Comparison of ENCODE assay signal across 12 mouse cellular contexts in the genomic region with DNA sequence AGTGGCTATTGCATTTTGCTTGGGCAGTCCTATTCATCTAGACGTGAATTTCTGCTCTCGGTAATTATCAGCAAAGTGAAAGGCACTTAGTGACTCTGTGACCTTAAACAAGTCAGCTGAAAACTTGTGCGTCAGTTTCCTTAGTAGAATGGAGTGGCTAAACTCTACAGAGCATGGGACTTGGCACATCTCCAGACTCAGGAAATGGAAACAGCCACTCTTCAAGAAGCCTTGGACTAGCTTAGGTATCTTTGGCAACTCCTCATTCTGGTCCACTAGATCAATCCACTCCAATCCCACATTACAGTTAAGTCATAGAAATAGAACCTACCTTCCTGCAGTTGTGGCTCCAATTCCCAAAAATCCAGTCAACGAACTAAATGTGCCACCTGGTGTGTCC. TPM values are rescaled to one million over a fixed set of nuclear protein-coding genes. Genes with fewer than 3 reads are reported as not detected.
DNase-seq lines count a peak whose midpoint lies in the region; ATAC-seq and TF ChIP-seq lines count a peak whose summit lies in the region.
"Had no signal": no experiment of that assay in that cellular context is flagged by ENCODE, and none has a peak within 500 bp of the region (broad histone marks: within the 10 kb centered on the region; RNA-seq: fewer than 3 reads in every experiment).

No protein-coding gene starts in this region.

- TF ChIP-seq CTCF in liver, adult 2 months (IDR thresholded peaks at IDR 0.05; ENCODE audit: low read depth, low read length) = no peak
- no peak for TF ChIP-seq CTCF in stomach, postnatal 0 days (IDR thresholded peaks at IDR 0.05; ENCODE audit: low read depth)
- TF ChIP-seq CTCF in thymus, adult 2 months (IDR thresholded peaks at IDR 0.05; ENCODE audit: borderline replicate concordance, control insufficient read depth, extremely low read depth, insufficient read depth, low read length, poor library complexity) = no peak

- H3K4me3 ChIP-seq in liver, adult 2 months (ENCODE audit: insufficient read depth, low read depth, low read length) = peak overlapping the region; percentile 20
- no peak overlapping the region for H3K4me3 ChIP-seq in liver, embryonic 11.5 days (ENCODE audit: low read depth, low read length)
- H3K4me3 ChIP-seq in heart, embryonic 16.5 days (ENCODE audit: low read length) = 0 out of 2 replicates have a peak overlapping the region, but pooled peaks have one; percentile 11
- H3K4me3 ChIP-seq in stomach, postnatal 0 days (ENCODE audit: low read depth, low read length) = no peak overlapping the region
- no peak overlapping the region for H3K4me3 ChIP-seq in thymus, adult 2 months (ENCODE audit: control insufficient read depth, insufficient read depth, low read length)
- H3K4me3 ChIP-seq: midbrain, embryonic 12.5 days had no signal

- no peak overlapping the region for H3K9ac ChIP-seq in liver, adult 2 months (ENCODE audit: low read depth, low read length)
- H3K9ac ChIP-seq in liver, embryonic 11.5 days (ENCODE audit: low read depth, low read length) = no peak overlapping the region
- H3K9ac ChIP-seq in heart, embryonic 16.5 days (ENCODE audit: low read length) = no peak overlapping the region
- H3K9ac ChIP-seq in stomach, postnatal 0 days (ENCODE audit: low read length) = no peak overlapping the region
- H3K9ac ChIP-seq: midbrain, embryonic 12.5 days had no signal

- no peak for TF ChIP-seq EP300 in stomach, postnatal 0 days (optimal IDR thresholded peaks at IDR 0.05)

- no peaks in the 10 kb centered on the region for H3K27me3 ChIP-seq in liver, adult 2 months (ENCODE audit: control insufficient read depth, insufficient read depth, low read length)
- H3K27me3 ChIP-seq in liver, embryonic 11.5 days (replicated peaks; ENCODE audit: control insufficient read depth, insufficient read depth, low read length) = no peaks in the 10 kb centered on the region
- H3K27me3 ChIP-seq in heart, embryonic 16.5 days (ENCODE audit: control insufficient read depth, insufficient read depth, low read length) = no peaks in the 10 kb centered on the region
- H3K27me3 ChIP-seq in stomach, postnatal 0 days (ENCODE audit: control insufficient read depth, insufficient read depth, low read length) = no peaks in the 10 kb centered on the region
- H3K27me3 ChIP-seq in thymus, adult 2 months (ENCODE audit: control insufficient read depth, insufficient read depth, low read length) = no peaks in the 10 kb centered on the region
- H3K27me3 ChIP-seq: midbrain, embryonic 12.5 days had no signal

- no peak for TF ChIP-seq POLR2A in liver, adult 2 months (IDR thresholded peaks at IDR 0.05; ENCODE audit: extremely low read depth, insufficient read depth, low read length)
- TF ChIP-seq POLR2A in thymus, adult 2 months (IDR thresholded peaks at IDR 0.05; ENCODE audit: control insufficient read depth, extremely low read depth, insufficient read depth, low read length, poor library complexity) = no peak

- 0 out of 2 replicates have a peak, but pooled peaks cover under 1% of the 10 kb centered on the region for H3K36me3 ChIP-seq in liver, adult 2 months (ENCODE audit: control insufficient read depth, insufficient read depth, low read length)
- 0 out of 2 replicates have a peak, but pooled peaks cover 2% of the 10 kb centered on the region for H3K36me3 ChIP-seq in liver, embryonic 11.5 days (ENCODE audit: control insufficient read depth, insufficient read depth, low read length)
- H3K36me3 ChIP-seq in heart, embryonic 16.5 days (ENCODE audit: control insufficient read depth, insufficient read depth) = peaks cover 3% of the 10 kb centered on the region; the same call in 1 of the 2 replicates
- H3K36me3 ChIP-seq in stomach, postnatal 0 days (ENCODE audit: control insufficient read depth, insufficient read depth, low read length) = no peaks in the 10 kb centered on the region
- H3K36me3 ChIP-seq in thymus, adult 2 months (ENCODE audit: control insufficient read depth, insufficient read depth, low read length) = no peaks in the 10 kb centered on the region

- no peak overlapping the region for H3K4me2 ChIP-seq in liver, embryonic 11.5 days
- H3K4me2 ChIP-seq in heart, embryonic 16.5 days (ENCODE audit: low read depth, low read length) = peak overlapping the region; percentile 29
- no peak overlapping the region for H3K4me2 ChIP-seq in stomach, postnatal 0 days (replicated peaks; ENCODE audit: low read depth)
- H3K4me2 ChIP-seq: midbrain, embryonic 12.5 days had no signal

- peak; percentile 40 for DNase-seq in liver, adult 2 months (ENCODE audit: extremely low read depth, low read depth, low spot score)
- DNase-seq in liver, embryonic 11.5 days (ENCODE audit: low spot score) = no peak
- peak; percentile 76 to 85 for DNase-seq in kidney, postnatal 36 days
- no peak for DNase-seq in stomach, postnatal 0 days (ENCODE audit: low spot score)
- no peak for DNase-seq in thymus, adult 2 months
- DNase-seq: cerebellum, adult 11 months; right cerebral cortex, adult 18-20 months had no signal

- ATAC-seq in liver, embryonic 11.5 days (replicated peaks; ENCODE audit: low FRiP score) = no peak
- ATAC-seq in heart, embryonic 16.5 days (replicated peaks; ENCODE audit: extremely low read depth, insufficient read depth, low FRiP score) = 0 out of 2 replicates have a peak, but pooled peaks have one; percentile 46
- ATAC-seq in stomach, postnatal 0 days (ENCODE audit: low FRiP score, low TSS enrichment) = peak; percentile 56
- no peak for ATAC-seq in monocyte, adult 5-6 weeks (replicated peaks; ENCODE audit: insufficient number of reproducible peaks, low FRiP score, low TSS enrichment, poor library complexity, severe bottlenecking)

- peaks cover 40% of the 10 kb centered on the region; the same call in 1 of the 2 replicates for H3K79me2 ChIP-seq in liver, adult 2 months (ENCODE audit: control insufficient read depth, insufficient read depth, low read length)

- 61% methylated on average over 4 of the region's 4 CpGs for WGBS in liver, adult 2 months
- 70% methylated on average over 4 of the region's 4 CpGs for WGBS in liver, embryonic 11.5 days
- WGBS in heart, embryonic 16.5 days = 25% methylated on average over 4 of the region's 4 CpGs
- 35% methylated on average over 4 of the region's 4 CpGs for WGBS in stomach, postnatal 0 days
- 89% methylated on average over 4 of the region's 4 CpGs for WGBS in thymus, adult 2 months

- no peaks in the 10 kb centered on the region for H3K9me3 ChIP-seq in liver, embryonic 11.5 days (ENCODE audit: control insufficient read depth, low read length)
- no peaks in the 10 kb centered on the region for H3K9me3 ChIP-seq in heart, embryonic 16.5 days (replicated peaks; ENCODE audit: control insufficient read depth, low read length)
- H3K9me3 ChIP-seq in stomach, postnatal 0 days (ENCODE audit: control insufficient read depth, low read length) = no peaks in the 10 kb centered on the region
- H3K9me3 ChIP-seq: midbrain, embryonic 12.5 days had no signal

- peaks cover 15% of the 10 kb centered on the region for H3K4me1 ChIP-seq in liver, adult 2 months (ENCODE audit: control insufficient read depth, insufficient read depth, low read length)
- H3K4me1 ChIP-seq in liver, embryonic 11.5 days (replicated peaks; ENCODE audit: control insufficient read depth, insufficient read depth, low read length) = peaks cover 13% of the 10 kb centered on the region
- peaks cover 47% of the 10 kb centered on the region for H3K4me1 ChIP-seq in heart, embryonic 16.5 days (ENCODE audit: control insufficient read depth, insufficient read depth, low read length)
- H3K4me1 ChIP-seq in stomach, postnatal 0 days (replicated peaks; ENCODE audit: control insufficient read depth, insufficient read depth) = no peaks in the 10 kb centered on the region; the same call in 1 of the 2 replicates
- H3K4me1 ChIP-seq in thymus, adult 2 months (replicated peaks; ENCODE audit: control insufficient read depth, insufficient read depth, low read length) = no peaks in the 10 kb centered on the region
- H3K4me1 ChIP-seq: midbrain, embryonic 12.5 days had no signal

- H3K27ac ChIP-seq in liver, adult 2 months (replicated peaks; ENCODE audit: insufficient read depth, low read depth, low read length) = peak overlapping the region; percentile 78
- no peak overlapping the region for H3K27ac ChIP-seq in liver, embryonic 11.5 days (ENCODE audit: low read depth, low read length)
- peak overlapping the region; percentile 74 for H3K27ac ChIP-seq in heart, embryonic 16.5 days (ENCODE audit: low read length)
- peak overlapping the region; percentile 53; the same call in 1 of the 2 replicates for H3K27ac ChIP-seq in stomach, postnatal 0 days (replicated peaks)
- no peak overlapping the region for H3K27ac ChIP-seq in thymus, adult 2 months (ENCODE audit: control insufficient read depth, insufficient read depth, low read length)
- H3K27ac ChIP-seq: midbrain, embryonic 12.5 days had no signal

RNA-seq across cellular contexts. Expression of a gene that starts 7.9 kb away (rescaled TPM):
- 11.7 and 12.6 TPM in 2 replicates for total RNA-seq in liver, adult 2 months (2014; rRNA removed)
- 6.9 and 10.1 TPM in 2 replicates for polyA plus RNA-seq in liver, adult 2 months (2012; rRNA removed)
- polyA plus RNA-seq in liver, embryonic 11.5 days (2014; fragmentation: Nextera tagmentation; extraction: Ambion mirVana) = 28.7 and 32.6 TPM in 2 replicates
- polyA plus RNA-seq in heart, embryonic 16.5 days (2015; fragmentation: Nextera tagmentation; extraction: Ambion mirVana) = 24.8 and 28.4 TPM in 2 replicates
- polyA plus RNA-seq in stomach, postnatal 0 days (2015; fragmentation: Nextera tagmentation; extraction: Ambion mirVana) = 15.2 and 16.1 TPM in 2 replicates
- polyA plus RNA-seq in thymus, adult 2 months (2012; rRNA removed) = 31.9 and 32.2 TPM in 2 replicates
- 28.1 to 42.2 TPM (median 28.8 TPM) in 3 replicates for total RNA-seq in monocyte, adult 5-6 weeks (2017)

RNA-seq across cellular contexts. Expression of a gene that starts 54.6 kb away (rescaled TPM):
- not detected in 2 replicates for total RNA-seq in liver, adult 2 months (2014; rRNA removed)
- not detected in 2 replicates for polyA plus RNA-seq in liver, adult 2 months (2012; rRNA removed)
- polyA plus RNA-seq in liver, embryonic 11.5 days (2014; fragmentation: Nextera tagmentation; extraction: Ambion mirVana) = not detected in 2 replicates
- polyA plus RNA-seq in heart, embryonic 16.5 days (2015; fragmentation: Nextera tagmentation; extraction: Ambion mirVana) = 0.42 and 0.52 TPM in 2 replicates
- not detected in 2 replicates for polyA plus RNA-seq in stomach, postnatal 0 days (2015; fragmentation: Nextera tagmentation; extraction: Ambion mirVana)
- not detected in 2 replicates for polyA plus RNA-seq in thymus, adult 2 months (2012; rRNA removed)
- not detected in 3 replicates for total RNA-seq in monocyte, adult 5-6 weeks (2017)
- total RNA-seq: layer of hippocampus, postnatal 10 days; MEL had no signal

Comparison
In these comparisons a context has a peak if more than half of its experiments do, and no peak if none do; other contexts are left out.
1. DNase-seq: peak in liver, adult 2 months (single experiment) and kidney, postnatal 36 days (2 of 2); none in liver, embryonic 11.5 days (single experiment), stomach, postnatal 0 days (single experiment) and thymus, adult 2 months (single experiment).
2. H3K27ac ChIP-seq: peak in liver, adult 2 months (single experiment), heart, embryonic 16.5 days (single experiment) and stomach, postnatal 0 days (single experiment); none in liver, embryonic 11.5 days (single experiment) and thymus, adult 2 months (single experiment).
3. H3K4me3 ChIP-seq: peak in liver, adult 2 months (single experiment) and heart, embryonic 16.5 days (single experiment); none in liver, embryonic 11.5 days (single experiment), stomach, postnatal 0 days (single experiment) and thymus, adult 2 months (single experiment).
4. ATAC-seq: peak in heart, embryonic 16.5 days (single experiment) and stomach, postnatal 0 days (single experiment); none in liver, embryonic 11.5 days (single experiment) and monocyte, adult 5-6 weeks (single experiment).